Mouse (Mus musculus) hindbrain, embryonic 13.5 days (tissue): ENCODE measurements around the gene Tfap2a. TPM values are rescaled to one million over a fixed set of nuclear protein-coding genes. Genes with fewer than 3 reads are reported as not detected.

Experiments
- polyA plus RNA-seq: library from polyadenylated mRNA; unstranded; fragments of >200 nt; fragmentation: Nextera tagmentation; extraction: Ambion mirVana; gene quantifications from 2 replicates; pipeline ENCODE4 v1.2.1, GENCODE M21; 2015

The Tfap2a gene
- polyA plus RNA-seq, 1 experiment from 2014 or later = 22.9 TPM

Other genes starting within 250 kb of the Tfap2a start
- gene Gcnt2, start 121.4 kb upstream of the Tfap2a start, polyA plus RNA-seq = 4.5 and 6.4 TPM in 2 replicates